Mouse (Mus musculus): Measurements from ENCODE around the gene Hip1. TPM values are rescaled to one million over a fixed set of nuclear protein-coding genes. Genes with fewer than 3 reads are reported as not detected.

The Hip1 gene
- 5.7 TPM for polyA plus RNA-seq (2017; shearing (Covaris generic))

DNA sequence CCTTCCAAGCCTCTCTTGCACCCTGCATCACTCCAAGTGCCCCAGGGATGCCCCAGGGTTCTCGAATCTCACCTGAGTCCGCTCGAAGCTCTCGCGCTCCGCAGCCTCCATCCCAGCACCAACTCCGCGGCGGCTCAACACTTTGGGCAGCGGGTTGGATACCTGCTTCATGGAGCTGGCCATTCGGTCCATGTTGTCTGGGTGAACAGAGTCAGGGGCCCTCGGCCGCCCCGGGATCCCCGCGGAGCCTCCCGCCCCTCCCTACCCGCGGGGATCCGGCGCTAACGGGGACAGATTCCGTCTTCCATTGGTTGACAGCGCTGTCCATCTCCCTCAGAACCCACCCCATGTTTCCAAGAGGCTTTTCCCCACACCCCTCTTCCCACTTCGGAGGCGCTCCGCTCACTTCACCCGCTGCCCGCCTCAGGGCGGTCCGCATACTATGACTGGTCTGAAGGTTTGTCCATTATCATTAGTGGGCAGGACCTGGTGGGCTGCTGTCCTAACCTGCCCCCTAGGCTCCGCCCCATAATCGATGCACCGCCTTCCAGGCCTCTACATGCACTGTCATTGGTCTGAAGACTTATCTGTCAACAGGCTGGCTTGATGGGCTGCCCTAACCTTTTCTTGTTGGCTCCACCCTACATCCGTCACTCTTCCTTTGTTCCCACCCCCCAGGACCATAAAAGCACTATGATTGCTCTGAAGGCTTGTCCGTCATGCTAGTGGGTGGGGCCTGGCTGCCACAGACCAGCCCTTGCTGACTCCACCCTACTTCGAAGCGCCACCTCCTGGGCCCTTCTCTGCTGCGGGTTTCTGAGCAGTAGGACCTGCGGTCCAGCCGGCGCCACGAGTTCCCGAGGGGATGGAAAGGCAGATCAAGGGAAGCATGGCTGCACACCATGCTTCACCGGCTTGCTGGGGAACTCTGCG lies at the start of gene Hip1:
Gene Hip1 (minus strand): TSS at position 256 of the 933 bp plus-strand sequence.

DNA sequence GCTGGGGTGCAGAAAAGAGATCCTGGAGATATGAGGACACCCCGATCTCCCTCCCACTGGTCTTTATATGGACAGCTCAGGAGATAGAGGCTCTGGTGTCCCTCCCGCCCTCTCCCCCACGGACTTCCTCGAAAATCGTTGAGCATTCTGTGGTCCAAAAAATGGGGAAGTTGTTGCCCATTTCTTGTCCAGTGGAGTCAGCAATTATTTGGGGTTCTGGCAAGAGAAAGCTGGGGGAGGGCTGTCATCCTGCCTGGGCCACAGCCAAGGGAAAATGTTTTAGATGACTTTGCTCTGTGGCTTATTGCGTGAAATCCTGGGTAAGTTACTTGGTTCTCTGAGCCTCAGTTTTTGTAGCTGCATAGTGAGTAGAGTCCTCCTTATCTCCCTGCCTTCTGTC lies 28.1 kb upstream of the Hip1 start, which contains the start of gene Ccl24:
Gene Ccl24 (minus strand): TSS at position 44 of the 400 bp plus-strand sequence.

DNA sequence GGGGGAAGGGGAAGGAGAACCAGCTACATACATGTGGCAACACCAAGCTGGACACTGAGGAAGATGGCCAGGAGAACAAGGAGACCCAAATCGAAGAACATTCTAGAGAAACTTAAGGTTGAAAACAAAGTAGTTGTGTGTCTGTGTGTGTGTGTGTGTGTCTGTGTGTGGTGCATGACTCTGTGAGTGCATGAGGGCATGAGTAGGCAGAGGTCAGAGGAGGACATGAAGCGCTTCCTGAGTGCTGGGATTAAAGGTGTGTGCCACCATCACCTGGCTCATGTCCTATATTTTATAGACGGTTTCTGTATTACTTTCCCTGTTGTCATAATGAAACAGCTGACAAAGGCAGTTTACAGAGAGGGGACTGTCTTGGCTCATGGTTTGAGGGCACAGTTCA lies 18.5 kb upstream of the Hip1 start, which contains the start of gene Ccl26:
Gene Ccl26 (minus strand): TSS at position 101 of the 400 bp plus-strand sequence.

DNA sequence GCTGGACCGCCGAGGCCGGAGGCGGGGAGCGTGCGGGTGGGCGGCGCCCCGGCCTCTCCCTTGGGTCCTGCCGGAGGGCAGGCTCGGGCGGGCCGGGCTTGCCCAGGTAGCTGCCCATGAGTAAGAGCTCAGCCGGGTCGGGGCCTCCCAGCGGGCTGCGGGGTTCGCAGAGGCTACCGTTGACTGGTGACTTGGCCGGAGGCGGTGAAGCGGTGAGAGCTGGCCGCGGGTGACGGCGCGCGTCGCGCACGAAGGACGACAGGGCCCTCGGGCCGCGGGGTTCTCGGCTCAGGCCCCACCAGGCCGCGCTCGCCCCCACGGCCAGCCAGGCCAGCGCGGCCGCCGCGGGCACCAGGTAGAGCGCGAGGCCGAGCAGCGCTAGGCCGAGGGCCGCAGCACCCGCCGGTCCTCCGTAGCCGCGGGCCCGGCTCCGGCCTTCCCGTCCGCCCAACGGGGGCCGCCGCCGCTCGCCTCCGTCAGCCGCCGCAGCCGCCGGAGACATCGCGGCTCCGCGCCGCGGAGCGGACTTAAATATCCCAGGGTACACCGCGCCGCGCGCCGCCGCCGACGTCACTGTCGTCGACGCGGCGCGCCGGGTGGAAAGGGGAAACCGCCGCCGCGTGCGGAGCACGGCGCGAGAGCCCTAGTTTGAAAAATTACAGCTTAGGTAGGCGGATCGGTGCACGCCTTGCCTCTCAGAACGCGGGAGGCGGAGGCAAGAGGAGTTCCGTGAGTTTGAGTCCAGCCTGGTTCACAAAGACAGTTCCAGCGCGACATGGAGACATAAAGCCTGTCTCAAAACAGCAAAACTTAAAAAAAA lies 150.7 kb downstream of the Hip1 start, which contains the start of gene Pom121:
Gene Pom121 (minus strand): TSS at position 543 of the 820 bp plus-strand sequence.

DNA sequence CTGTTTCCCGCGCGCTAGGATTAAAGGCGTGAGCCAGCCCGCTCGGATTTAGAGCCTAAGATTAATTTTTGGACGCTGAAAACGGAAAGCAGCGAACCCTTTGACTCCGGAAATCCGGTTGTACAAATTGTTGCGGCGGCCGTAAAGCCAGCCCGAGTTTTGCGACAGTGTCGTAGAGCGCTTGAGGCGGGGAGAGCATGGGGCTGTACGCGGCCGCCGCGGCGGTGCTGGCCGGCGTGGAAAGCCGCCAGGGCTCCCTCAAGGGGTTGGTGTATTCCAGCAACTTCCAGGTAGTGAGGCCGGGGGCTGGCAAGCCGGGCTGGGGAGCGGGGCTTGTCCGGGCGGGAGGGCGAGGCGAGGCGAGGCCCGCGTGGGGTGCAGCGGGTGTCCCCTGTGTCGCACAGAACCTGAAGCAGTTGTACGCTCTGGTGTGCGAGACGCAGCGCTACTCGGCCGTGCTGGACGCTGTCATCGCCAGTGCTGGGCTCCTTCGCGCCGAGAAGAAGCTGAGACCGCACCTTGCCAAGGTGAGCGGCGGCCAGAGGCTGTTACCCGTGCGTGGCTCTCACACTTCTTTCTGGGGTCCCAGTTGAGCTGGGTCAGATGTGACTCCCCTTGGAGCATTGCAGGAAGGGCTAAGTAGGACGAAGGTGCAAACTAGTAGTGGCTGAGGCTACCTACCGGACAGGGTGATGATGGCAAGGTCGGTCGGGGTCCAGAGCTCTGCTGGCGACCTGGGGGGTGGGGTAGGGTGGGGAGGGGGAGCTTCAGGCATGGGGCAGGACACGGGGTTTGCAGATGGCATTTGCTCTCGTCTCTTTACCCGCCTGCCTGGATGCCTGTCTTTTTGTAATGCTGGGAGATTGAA lies 174.9 kb downstream of the Hip1 start, which contains the start of gene Nsun5:
Gene Nsun5 (plus strand): TSS at position 167 of the 868 bp plus-strand sequence.

Other genes starting within 250 kb of the Hip1 start
- gene Fkbp6, start 195.1 kb downstream of the Hip1 start, polyA plus RNA-seq (2017; shearing (Covaris generic)), result not detected
- gene Trim50, start 191.8 kb downstream of the Hip1 start, polyA plus RNA-seq (2017; shearing (Covaris generic)), result not detected
- 49.5 TPM for gene Nsun5, start 175.2 kb downstream of the Hip1 start, polyA plus RNA-seq (2017; shearing (Covaris generic))
- gene Pom121, start 150.6 kb downstream of the Hip1 start, polyA plus RNA-seq (2017; shearing (Covaris generic)), result 3.5 TPM
- gene Ccl26, start 18.4 kb upstream of the Hip1 start, polyA plus RNA-seq (2017; shearing (Covaris generic)), result not detected
- not detected for gene Ccl24, start 27.9 kb upstream of the Hip1 start, polyA plus RNA-seq (2017; shearing (Covaris generic))
- gene Rhbdd2, start 87.5 kb upstream of the Hip1 start, polyA plus RNA-seq (2017; shearing (Covaris generic)), result 21.8 TPM
- 84.7 TPM for gene Por, start 124.9 kb upstream of the Hip1 start, polyA plus RNA-seq (2017; shearing (Covaris generic))
- gene Tmem120a, start 199.3 kb upstream of the Hip1 start, polyA plus RNA-seq (2017; shearing (Covaris generic)), result 55.8 TPM
- gene Styxl1, start 233.3 kb upstream of the Hip1 start, polyA plus RNA-seq (2017; shearing (Covaris generic)), result 1.6 TPM
- 559 TPM for gene Mdh2, start 233.4 kb upstream of the Hip1 start, polyA plus RNA-seq (2017; shearing (Covaris generic))